Mouse (Mus musculus): Measurements from ENCODE around the gene Metap1. TPM values are rescaled to one million over a fixed set of nuclear protein-coding genes. Genes with fewer than 3 reads are reported as not detected.

Gene Metap1
- total and polyA plus RNA-seq, 3 experiments: 57.4 to 96.3 (median 71.0) TPM

DNA sequence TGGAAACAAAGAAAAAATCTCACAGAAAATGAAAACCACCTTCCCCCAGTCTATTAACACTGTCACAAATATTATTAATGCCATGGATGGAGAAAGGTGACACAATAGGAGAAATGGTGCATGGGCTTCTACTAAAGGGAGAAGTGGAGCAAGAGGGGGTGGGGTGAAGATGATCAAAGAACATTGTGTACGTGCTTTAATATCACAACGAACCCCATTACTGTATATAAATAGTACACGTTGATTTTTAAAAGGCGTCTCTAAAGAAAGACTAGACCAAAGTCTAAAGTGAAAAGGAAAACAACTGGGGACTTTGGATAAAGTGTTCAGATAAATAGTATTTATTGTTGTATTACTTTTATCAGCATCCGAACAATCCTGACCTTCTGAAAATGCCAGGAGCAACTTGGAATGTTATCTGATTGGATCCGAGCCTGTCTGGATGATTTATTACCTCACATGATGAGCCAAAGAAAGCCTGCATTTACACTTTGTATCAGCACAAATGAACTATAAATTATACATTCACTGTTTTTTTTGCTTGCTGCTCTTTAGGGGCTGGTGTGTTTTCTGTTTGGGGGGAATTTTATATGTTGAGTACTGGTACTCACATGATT, 58.8 kb downstream of the Metap1 start:
- no peak for DNase-seq (ENCODE audit: low read depth, low spot score)
- no peaks in the 10 kb centered on the region for H3K79me2 ChIP-seq (ENCODE audit: control insufficient read depth, insufficient read depth, low read length, poor library complexity)
- H3K9ac ChIP-seq (ENCODE audit: control insufficient read depth, low read depth, low read length, poor library complexity, severe bottlenecking): no peak overlapping the region
- H3K36me3 ChIP-seq (ENCODE audit: control insufficient read depth in 1 of 2, insufficient read depth in 2 of 2, low read length in 2 of 2): no peaks in the 10 kb centered on the region
- no peaks in the 10 kb centered on the region for H3K4me1 ChIP-seq (ENCODE audit: control insufficient read depth in 1 of 2, insufficient read depth in 2 of 2, low read length in 2 of 2)
- H3K4me3 ChIP-seq (ENCODE audit: control insufficient read depth in 1 of 2, insufficient read depth in 1 of 2, low read depth in 2 of 2, low read length in 2 of 2): no peak overlapping the region
- H3K27ac ChIP-seq (ENCODE audit: control insufficient read depth, low read depth, low read length): no peak overlapping the region
- H3K27me3 ChIP-seq (ENCODE audit: control insufficient read depth in 1 of 2, insufficient read depth in 2 of 2, low read length in 2 of 2): peaks cover 4 to 7% of the 10 kb centered on the region in 2 experiments
- H3K9me3 ChIP-seq (replicated peaks; ENCODE audit: insufficient read depth, low read length): no peaks in the 10 kb centered on the region
- TF ChIP-seq CHD2 (IDR thresholded peaks at IDR 0.05; ENCODE audit: low read length): no peak
- no peak for TF ChIP-seq MAZ (IDR thresholded peaks at IDR 0.05; ENCODE audit: low read depth, low read length)
- TF ChIP-seq POLR2A (IDR thresholded peaks at IDR 0.05; ENCODE audit: control insufficient read depth in 1 of 2, insufficient read depth in 1 of 2, low read depth in 1 of 2, low read length in 2 of 2, poor library complexity in 1 of 2): no peak
- no peak for TF ChIP-seq KAT2A (conservative IDR thresholded peaks at IDR 0.05; ENCODE audit: low read depth, low read length)
- no peak for TF ChIP-seq ELF1 (IDR thresholded peaks at IDR 0.05; ENCODE audit: low read depth, low read length)
- TF ChIP-seq ZKSCAN1 (IDR thresholded peaks at IDR 0.05; ENCODE audit: low read depth, low read length): no peak
- TF ChIP-seq HCFC1 (IDR thresholded peaks at IDR 0.05; ENCODE audit: low read depth, low read length): no peak
- no peak for TF ChIP-seq MAX (IDR thresholded peaks at IDR 0.05; ENCODE audit: low read length)
- no peak for TF ChIP-seq E2F4 (IDR thresholded peaks at IDR 0.05; ENCODE audit: borderline replicate concordance, low read depth, low read length)
- no peak for TF ChIP-seq MEF2A (IDR thresholded peaks at IDR 0.05; ENCODE audit: extremely low read depth, insufficient replicate concordance, low read depth, low read length, poor library complexity, severe bottlenecking)
- TF ChIP-seq TAL1 (IDR thresholded peaks at IDR 0.05; ENCODE audit: low read length): no peak
- no peak for TF ChIP-seq MXI1 (IDR thresholded peaks at IDR 0.05; ENCODE audit: low read depth, low read length)
- TF ChIP-seq CTCF (IDR thresholded peaks at IDR 0.05 in 2 of 3, conservative IDR thresholded peaks at IDR 0.05 in 1 of 3; ENCODE audit: control insufficient read depth in 1 of 3, insufficient read depth in 1 of 3, low read depth in 2 of 3, low read length in 3 of 3, poor library complexity in 1 of 3, severe bottlenecking in 1 of 3): no peak
- no peak for TF ChIP-seq RAD21 (IDR thresholded peaks at IDR 0.05; ENCODE audit: low read depth, low read length)

- DNase-seq (ENCODE audit: low read depth, low spot score): no peak
- no peak overlapping the region for H3K27ac ChIP-seq (ENCODE audit: control insufficient read depth, low read depth, low read length)
- no peak overlapping the region for H3K4me3 ChIP-seq (ENCODE audit: control insufficient read depth in 1 of 2, insufficient read depth in 1 of 2, low read depth in 2 of 2, low read length in 2 of 2)
- no peaks in the 10 kb centered on the region for H3K36me3 ChIP-seq (ENCODE audit: control insufficient read depth in 1 of 2, insufficient read depth in 2 of 2, low read length in 2 of 2)
- H3K9ac ChIP-seq (ENCODE audit: control insufficient read depth, low read depth, low read length, poor library complexity, severe bottlenecking): no peak overlapping the region
- H3K27me3 ChIP-seq (ENCODE audit: control insufficient read depth in 1 of 2, insufficient read depth in 2 of 2, low read length in 2 of 2): peaks cover 11 to 15% of the 10 kb centered on the region in 2 experiments
- no peak for TF ChIP-seq MYB (IDR thresholded peaks at IDR 0.05; ENCODE audit: low read depth, low read length)
- TF ChIP-seq ZKSCAN1 (IDR thresholded peaks at IDR 0.05; ENCODE audit: low read depth, low read length): no peak
- TF ChIP-seq RCOR1 (IDR thresholded peaks at IDR 0.05; ENCODE audit: low read depth, low read length): no peak
- no peak for TF ChIP-seq POLR2A (IDR thresholded peaks at IDR 0.05; ENCODE audit: control insufficient read depth in 1 of 2, insufficient read depth in 1 of 2, low read depth in 1 of 2, low read length in 2 of 2, poor library complexity in 1 of 2)
- TF ChIP-seq TAL1 (IDR thresholded peaks at IDR 0.05; ENCODE audit: low read length): no peak
- no peak for TF ChIP-seq CHD1 (IDR thresholded peaks at IDR 0.05; ENCODE audit: low read depth, low read length)
- no peak for TF ChIP-seq CTCF (IDR thresholded peaks at IDR 0.05 in 2 of 3, conservative IDR thresholded peaks at IDR 0.05 in 1 of 3; ENCODE audit: control insufficient read depth in 1 of 3, insufficient read depth in 1 of 3, low read depth in 2 of 3, low read length in 3 of 3, poor library complexity in 1 of 3, severe bottlenecking in 1 of 3)
- H3K4me1 ChIP-seq (ENCODE audit: control insufficient read depth in 1 of 2, insufficient read depth in 2 of 2, low read length in 2 of 2): no peaks in the 10 kb centered on the region
- H3K79me2 ChIP-seq (ENCODE audit: control insufficient read depth, insufficient read depth, low read length, poor library complexity): no peaks in the 10 kb centered on the region
- no peaks in the 10 kb centered on the region for H3K9me3 ChIP-seq (replicated peaks; ENCODE audit: insufficient read depth, low read length)
Measured at GRCm38 (mm10) chr3:138424247-138424646, 65.1 kb downstream of the Metap1 start.

Data from MEL (cell line).